Mouse (Mus musculus) embryonic facial prominence, embryonic 13.5 days (tissue): ENCODE results near the gene Slc25a1. TPM values are rescaled to one million over a fixed set of nuclear protein-coding genes. Genes with fewer than 3 reads are reported as not detected.
A peak's percentile ranks its signal among the peaks of the same experiment; 100 is the strongest.
"Not testable (repeated sequence)": the region's sequence is repeated elsewhere in the genome, so short reads cannot be mapped to it uniquely, and the experiment has no call there.

ENCODE experiments used
- ATAC-seq: fragments of 200-750 bp; cut with Nextera tagmentation; 2 replicates; pipeline ENCODE4 v1.8.0; 2017; ENCODE audit warnings: low read depth; ENCODE audit not compliant: insufficient number of reproducible peaks, insufficient read depth, low FRiP score, low TSS enrichment
- H3K27ac ChIP-seq: fragments of 300-500 bp; sonication (generic); 2 replicates; pipeline ENCODE4 v1.5.1; 2015; ENCODE audit warnings: moderate library complexity, mild to moderate bottlenecking, inconsistent platforms
- H3K27me3 ChIP-seq: fragments of 300-500 bp; sonication (generic); 2 replicates; pipeline ENCODE4 v1.6.1; 2015; ENCODE audit warnings: mild to moderate bottlenecking, inconsistent platforms
- H3K36me3 ChIP-seq: fragments of 300-500 bp; sonication (generic); 2 replicates; pipeline ENCODE4 v1.6.1; 2015; ENCODE audit warnings: mild to moderate bottlenecking, inconsistent platforms
- H3K4me1 ChIP-seq: fragments of 300-500 bp; sonication (generic); 2 replicates; pipeline ENCODE4 v1.6.1; 2015; ENCODE audit warnings: inconsistent platforms
- H3K4me2 ChIP-seq: fragments of 300-500 bp; sonication (generic); 2 replicates; pipeline ENCODE4 v1.6.1; 2015; ENCODE audit warnings: moderate library complexity, mild to moderate bottlenecking, inconsistent platforms
- H3K4me3 ChIP-seq: fragments of 300-500 bp; sonication (generic); 2 replicates; pipeline ENCODE4 v1.5.1; 2015; ENCODE audit warnings: mild to moderate bottlenecking, inconsistent platforms
- H3K9ac ChIP-seq: fragments of 300-500 bp; sonication (generic); 2 replicates; pipeline ENCODE4 v1.6.1; 2015; ENCODE audit warnings: mild to moderate bottlenecking, inconsistent platforms
- H3K9me3 ChIP-seq: fragments of 300-500 bp; sonication (generic); 2 replicates; pipeline ENCODE4 v1.6.1; 2016; ENCODE audit warnings: inconsistent platforms
- WGBS: fragments of 180-500 bp; shearing (Covaris S2); methylation state at CpG from one replicate; pipeline ENCODE4 v1.1.7; 2015; ENCODE audit warnings: mixed read lengths; 5-methylcytosine and 5-hydroxymethylcytosine counted together
- polyA plus RNA-seq: library from polyadenylated mRNA; unstranded; fragments of >200 nt; fragmentation: Nextera tagmentation; extraction: Ambion mirVana; gene quantifications from 2 replicates; pipeline ENCODE4 v1.2.1, GENCODE M21; 2015

The Slc25a1 gene
- polyA plus RNA-seq, result 77.7 and 90.5 TPM in 2 replicates

DNA sequence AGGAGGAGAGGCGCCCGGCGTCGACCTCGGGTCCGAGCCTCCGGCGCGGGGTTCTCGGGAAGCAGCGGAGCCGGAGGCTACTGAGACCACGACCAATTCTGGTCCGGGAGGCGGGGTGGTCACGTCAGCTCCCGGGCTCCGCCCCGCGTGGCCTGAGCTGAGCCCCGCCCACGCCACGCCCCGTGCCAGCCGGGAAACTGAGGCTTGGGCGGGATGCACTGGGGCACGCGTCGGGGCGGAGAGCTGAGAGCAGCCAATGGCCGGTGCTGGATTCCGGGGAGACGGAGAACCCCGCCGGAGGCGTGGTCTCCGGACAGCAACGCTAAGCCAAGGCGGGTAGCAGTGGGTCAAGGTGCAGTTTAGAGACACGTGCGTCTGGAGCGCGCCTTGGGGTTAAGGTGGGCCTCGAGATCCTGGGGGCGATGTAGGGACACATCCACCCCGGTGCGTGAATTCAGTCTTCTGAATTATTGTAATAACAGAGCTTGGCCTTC, at the start of gene Slc25a1:
Gene Slc25a1, minus strand, starts transcription at position 133 of the 494 bp plus-strand sequence.
- under 1% methylated on average over 47 of the region's 47 CpGs for WGBS
- H3K36me3 ChIP-seq, result peaks cover 19% of the 10 kb centered on the region
- H3K4me1 ChIP-seq, result peaks cover 18% of the 10 kb centered on the region
- H3K27ac ChIP-seq, result peak within 1 kb of the TSS; percentile 80
- no peaks in the 10 kb centered on the region for H3K27me3 ChIP-seq
- H3K4me2 ChIP-seq, result peak within 1 kb of the TSS; percentile 94
- peak within 1 kb of the TSS; percentile 85 for H3K4me3 ChIP-seq
- peak within 1 kb of the TSS; percentile 78 for H3K9ac ChIP-seq
- H3K9me3 ChIP-seq, result no peaks in the 10 kb centered on the region
- peak; percentile 49 for ATAC-seq

DNA sequence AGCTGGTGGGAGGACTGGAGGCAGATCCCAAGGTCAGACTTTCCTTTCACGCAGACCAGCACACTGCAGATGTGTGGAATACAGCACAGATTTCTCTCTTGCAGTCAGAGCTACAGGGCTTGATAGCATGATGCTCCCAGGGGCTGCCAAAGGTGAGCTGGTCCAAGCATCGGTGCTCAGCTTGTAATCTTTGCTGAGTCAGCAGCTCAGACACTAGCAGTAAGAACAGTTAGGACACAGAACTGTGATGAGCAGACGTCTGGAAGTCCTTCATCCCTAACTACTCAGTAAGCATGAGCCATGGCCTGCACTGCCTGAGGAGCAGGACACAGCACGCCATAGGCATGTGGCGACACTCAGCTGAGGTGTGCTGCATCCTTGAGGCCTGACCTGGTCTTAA, 43.8 kb upstream of the Slc25a1 start:
- Histone ChIP-seq H3K27me3 (no peaks in the 10 kb centered on the region), H3K9ac (no peak overlapping the region), H3K36me3 (no peaks in the 10 kb centered on the region), H3K4me2 (no peak overlapping the region), H3K27ac (no peak overlapping the region), H3K9me3 (no peaks in the 10 kb centered on the region), H3K4me3 (no peak overlapping the region), H3K4me1 (no peaks in the 10 kb centered on the region)
- 75% methylated on average over 5 of the region's 5 CpGs for WGBS
- no peak for ATAC-seq

DNA sequence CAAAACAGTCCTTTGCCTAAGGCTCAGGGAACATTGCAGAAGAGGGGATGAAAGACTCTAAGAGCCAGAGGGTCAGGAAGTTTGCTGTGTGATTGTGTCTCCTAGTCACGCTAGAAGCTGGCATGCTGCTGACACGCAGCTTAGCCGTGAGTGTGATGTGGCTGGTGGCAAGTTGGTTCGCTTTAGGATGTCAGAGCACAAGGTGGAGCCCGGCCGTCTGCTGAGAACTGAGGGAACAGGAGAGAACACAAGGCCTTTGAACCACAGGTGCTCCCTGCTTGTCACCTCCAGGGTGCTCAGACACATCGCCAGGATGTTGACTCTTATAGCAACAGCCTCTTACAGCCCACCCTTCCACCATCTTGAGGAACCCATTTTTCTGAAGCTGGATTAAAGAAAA, 34.1 kb upstream of the Slc25a1 start:
- H3K27ac ChIP-seq, result no peak overlapping the region
- ATAC-seq, result no peak
- H3K4me1 ChIP-seq, result no peaks in the 10 kb centered on the region
- no peak overlapping the region for H3K4me2 ChIP-seq
- H3K4me3 ChIP-seq, result no peak overlapping the region
- no peaks in the 10 kb centered on the region for H3K36me3 ChIP-seq
- H3K27me3 ChIP-seq, result no peaks in the 10 kb centered on the region
- H3K9ac ChIP-seq, result no peak overlapping the region
- WGBS, result 73% methylated on average over 7 of the region's 7 CpGs
- H3K9me3 ChIP-seq, result no peaks in the 10 kb centered on the region

DNA sequence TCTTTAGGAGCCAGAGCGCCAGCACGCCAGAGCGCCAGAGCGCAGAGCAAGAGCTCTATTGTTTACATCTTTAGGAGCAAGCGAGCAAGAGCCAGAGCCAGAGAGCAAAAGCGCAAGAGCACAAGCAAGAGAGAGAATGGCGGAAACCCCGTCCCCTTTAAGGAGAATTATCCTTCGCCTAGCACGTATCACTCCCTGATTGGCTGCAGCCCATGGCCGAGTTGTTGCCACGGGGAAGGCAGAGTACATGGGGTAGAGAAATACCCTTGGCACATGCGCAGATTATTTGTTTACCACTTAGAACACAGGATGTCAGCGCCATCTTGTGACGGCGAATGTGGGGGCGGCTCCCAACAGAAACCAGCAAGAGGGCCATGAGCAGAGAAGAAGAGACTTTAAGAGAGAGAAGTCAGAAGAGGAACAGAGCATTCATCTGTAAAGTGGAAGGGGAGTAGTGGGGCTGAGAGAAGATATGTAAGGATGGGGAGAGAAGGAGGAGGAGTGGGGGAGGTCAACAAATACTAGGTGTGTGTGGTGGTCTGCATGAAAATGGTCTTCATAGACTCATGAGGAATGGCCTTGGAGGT, 28.1 kb upstream of the Slc25a1 start:
- not testable (repeated sequence) for H3K36me3 ChIP-seq, H3K27ac ChIP-seq, H3K4me2 ChIP-seq, H3K4me1 ChIP-seq, ATAC-seq, H3K27me3 ChIP-seq, H3K4me3 ChIP-seq, H3K9ac ChIP-seq, H3K9me3 ChIP-seq
- 93% methylated on average over 17 of the region's 17 CpGs for WGBS

DNA sequence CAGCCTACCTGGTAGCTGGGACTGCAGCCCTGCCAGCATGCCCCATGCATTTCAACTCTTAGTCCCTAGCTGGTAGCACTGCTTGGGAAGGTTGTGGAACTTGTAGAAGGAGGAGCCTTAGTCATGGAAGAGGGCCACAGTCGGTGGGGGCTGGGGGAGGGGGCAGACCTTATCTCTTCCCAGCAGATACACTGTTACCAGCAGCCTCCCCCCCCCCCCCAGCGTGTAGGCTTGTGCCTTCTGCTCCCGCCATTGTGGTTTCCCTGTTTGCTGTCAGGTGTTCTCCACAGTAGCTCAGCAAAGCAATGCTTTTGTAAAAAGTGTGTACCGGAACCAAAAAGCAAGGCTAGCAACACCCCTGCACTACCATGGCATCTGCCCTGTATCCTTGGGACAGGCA, 23.6 kb upstream of the Slc25a1 start:
- Histone ChIP-seq H3K27ac (no peak overlapping the region), H3K4me2 (no peak overlapping the region), H3K9ac (no peak overlapping the region), H3K36me3 (no peaks in the 10 kb centered on the region), H3K4me1 (peaks cover 8% of the 10 kb centered on the region), H3K27me3 (no peaks in the 10 kb centered on the region), H3K9me3 (no peaks in the 10 kb centered on the region), H3K4me3 (no peak overlapping the region)
- 82% methylated on average over 4 of the region's 4 CpGs for WGBS
- ATAC-seq, result no peak

DNA sequence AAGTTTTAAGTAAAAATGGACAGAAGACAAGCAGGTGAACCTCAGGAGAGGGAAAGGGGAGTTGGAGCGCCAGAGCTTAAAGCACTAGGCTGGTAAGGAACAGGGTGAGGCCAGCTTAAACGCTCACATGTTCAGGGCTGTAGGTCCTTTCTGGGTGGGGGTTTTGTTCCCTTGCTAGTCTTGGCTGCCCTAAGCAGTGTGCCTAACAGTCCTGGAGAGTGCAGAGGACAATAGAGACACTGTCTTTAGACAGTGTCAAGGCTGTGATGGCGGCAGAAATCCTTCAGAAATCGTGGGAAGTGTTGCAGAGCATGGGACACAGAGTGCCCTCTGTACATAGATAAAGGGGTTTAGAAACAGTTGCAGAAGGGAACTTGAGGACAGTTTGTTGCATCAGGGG, 22.0 kb upstream of the Slc25a1 start:
- Histone ChIP-seq H3K4me3 (no peak overlapping the region), H3K27me3 (no peaks in the 10 kb centered on the region), H3K9me3 (no peaks in the 10 kb centered on the region), H3K27ac (peak overlapping the region; percentile 33; the same call in 1 of the 2 replicates), H3K4me1 (peaks cover 8% of the 10 kb centered on the region), H3K9ac (no peak overlapping the region), H3K4me2 (no peak overlapping the region), H3K36me3 (no peaks in the 10 kb centered on the region)
- WGBS, result 30% methylated on average over 4 of the region's 4 CpGs
- ATAC-seq, result no peak

DNA sequence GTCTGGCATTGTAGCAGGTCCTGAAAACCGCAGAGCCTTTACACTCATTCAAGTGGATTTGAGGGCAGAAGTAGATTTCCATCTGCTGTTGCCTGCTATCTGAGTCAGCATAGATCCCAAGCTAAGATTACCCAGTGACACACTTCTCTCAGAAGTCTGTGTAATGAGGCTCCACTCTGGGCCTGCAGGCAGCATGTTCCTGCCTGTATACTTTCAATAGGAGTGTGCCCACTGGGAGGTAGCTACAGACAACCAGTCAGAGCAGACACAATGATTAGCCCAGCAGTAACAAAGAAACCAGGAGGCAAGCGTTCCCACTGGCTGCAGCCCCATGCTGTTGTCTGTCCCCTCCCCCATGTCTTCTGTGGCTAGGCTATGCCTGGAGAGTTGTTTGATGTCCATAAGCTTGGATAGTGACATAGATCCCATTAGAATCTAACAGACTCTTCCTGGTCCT, 21.4 kb upstream of the Slc25a1 start:
- Histone ChIP-seq H3K4me3 (no peak overlapping the region), H3K27me3 (no peaks in the 10 kb centered on the region), H3K9me3 (no peaks in the 10 kb centered on the region), H3K36me3 (no peaks in the 10 kb centered on the region), H3K27ac (0 out of 2 replicates have a peak overlapping the region, but pooled peaks have one; percentile 33), H3K9ac (no peak overlapping the region), H3K4me2 (no peak overlapping the region), H3K4me1 (peaks cover 8% of the 10 kb centered on the region)
- WGBS, result 29% methylated on average over 2 of the region's 2 CpGs
- peak; percentile 67 for ATAC-seq

DNA sequence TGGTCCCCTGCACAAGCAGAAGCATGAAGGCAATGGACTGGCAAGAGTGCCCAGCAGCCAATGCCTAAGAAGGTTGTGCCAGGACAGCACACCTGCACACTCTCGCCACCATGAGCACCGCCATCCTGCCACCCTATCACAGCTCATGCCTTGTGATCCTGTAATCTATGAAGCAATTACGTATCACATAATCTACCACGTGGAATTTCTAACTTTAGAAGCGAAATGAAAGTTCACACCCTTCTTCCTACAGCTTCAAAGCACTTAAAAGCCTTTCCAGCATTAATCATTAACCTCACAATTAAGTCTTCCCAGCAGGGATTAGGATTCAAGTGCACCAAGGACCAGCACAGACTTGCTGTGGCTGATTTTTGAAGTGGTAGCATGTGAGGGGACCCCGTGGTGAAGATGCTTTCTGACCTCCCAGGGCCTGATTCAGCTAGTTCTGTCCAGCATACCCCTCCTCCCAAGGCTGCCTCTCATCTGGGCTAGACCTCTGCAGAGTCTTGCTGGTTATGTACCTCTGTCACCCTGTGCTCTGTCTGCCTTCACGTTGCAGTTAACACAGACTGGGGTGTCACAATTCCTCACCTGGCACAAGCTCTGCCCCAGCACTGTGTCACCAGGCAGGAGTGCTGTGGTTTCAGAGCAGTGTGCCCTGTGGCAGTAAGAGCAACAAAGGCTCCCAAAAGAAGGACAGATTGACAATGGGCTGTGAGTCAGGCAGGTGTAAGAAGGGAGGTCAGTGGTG, 17.2 kb upstream of the Slc25a1 start:
- H3K27me3 ChIP-seq, result no peaks in the 10 kb centered on the region
- H3K36me3 ChIP-seq, result no peaks in the 10 kb centered on the region
- no peaks in the 10 kb centered on the region for H3K9me3 ChIP-seq
- peaks cover 8% of the 10 kb centered on the region for H3K4me1 ChIP-seq
- no peak overlapping the region for H3K27ac ChIP-seq
- WGBS, result 57% methylated on average over 7 of the region's 7 CpGs
- no peak overlapping the region for H3K4me2 ChIP-seq
- no peak overlapping the region for H3K9ac ChIP-seq
- no peak for ATAC-seq
- H3K4me3 ChIP-seq, result no peak overlapping the region

DNA sequence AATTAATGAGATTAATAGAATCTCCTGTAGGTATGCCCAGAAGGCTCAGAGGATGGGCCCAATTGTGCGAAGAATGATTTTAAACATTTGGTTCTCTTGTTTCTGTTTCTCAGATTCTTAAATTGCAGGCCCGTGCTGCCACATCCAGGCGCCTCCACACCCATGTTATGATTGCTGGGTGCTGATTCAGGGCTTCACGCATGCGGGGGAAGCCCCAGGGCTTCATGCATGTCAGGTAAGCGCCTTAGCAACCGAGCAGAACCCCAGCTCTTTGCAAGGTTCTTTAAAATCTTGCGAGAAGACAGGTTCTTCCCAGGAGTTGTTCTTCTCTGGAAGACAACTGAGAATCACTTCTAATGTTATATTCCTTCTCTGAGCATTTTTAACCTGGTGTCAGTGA, 15.4 kb upstream of the Slc25a1 start:
- Histone ChIP-seq H3K27ac (no peak overlapping the region), H3K36me3 (no peaks in the 10 kb centered on the region), H3K4me2 (no peak overlapping the region), H3K4me3 (no peak overlapping the region), H3K4me1 (no peaks in the 10 kb centered on the region), H3K27me3 (no peaks in the 10 kb centered on the region), H3K9ac (no peak overlapping the region), H3K9me3 (no peaks in the 10 kb centered on the region)
- 67% methylated on average over 8 of the region's 8 CpGs for WGBS
- no peak for ATAC-seq

DNA sequence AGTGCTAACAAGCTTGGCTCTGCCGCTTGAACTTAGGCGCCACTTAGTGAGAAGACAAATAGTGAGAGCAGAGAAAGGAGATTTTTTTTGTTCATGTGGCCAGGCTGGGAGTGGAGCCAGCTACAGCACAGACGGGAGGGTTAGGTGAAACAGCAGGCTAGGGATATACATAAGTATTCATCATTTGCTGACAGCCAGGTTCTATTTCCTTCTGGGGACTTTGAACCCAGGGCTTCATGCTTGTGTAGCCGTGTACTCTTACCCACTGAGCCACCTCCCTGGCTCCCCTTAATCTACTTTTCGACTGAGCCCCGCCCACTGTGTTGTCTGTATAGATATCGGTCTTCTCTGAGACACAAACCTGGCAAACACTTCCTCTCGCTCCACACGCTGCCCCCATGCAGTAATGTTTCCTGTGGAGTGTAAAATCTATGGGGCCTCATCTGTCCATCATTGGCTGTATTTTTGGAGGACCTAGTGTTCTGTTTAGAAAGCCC, 11.3 kb upstream of the Slc25a1 start:
- Histone ChIP-seq H3K36me3 (no peaks in the 10 kb centered on the region), H3K27ac (no peak overlapping the region), H3K9me3 (no peaks in the 10 kb centered on the region), H3K27me3 (peaks cover 27% of the 10 kb centered on the region), H3K4me2 (no peak overlapping the region), H3K9ac (no peak overlapping the region), H3K4me1 (no peaks in the 10 kb centered on the region), H3K4me3 (no peak overlapping the region)
- WGBS, result 61% methylated on average over 9 of the region's 9 CpGs
- no peak for ATAC-seq

DNA sequence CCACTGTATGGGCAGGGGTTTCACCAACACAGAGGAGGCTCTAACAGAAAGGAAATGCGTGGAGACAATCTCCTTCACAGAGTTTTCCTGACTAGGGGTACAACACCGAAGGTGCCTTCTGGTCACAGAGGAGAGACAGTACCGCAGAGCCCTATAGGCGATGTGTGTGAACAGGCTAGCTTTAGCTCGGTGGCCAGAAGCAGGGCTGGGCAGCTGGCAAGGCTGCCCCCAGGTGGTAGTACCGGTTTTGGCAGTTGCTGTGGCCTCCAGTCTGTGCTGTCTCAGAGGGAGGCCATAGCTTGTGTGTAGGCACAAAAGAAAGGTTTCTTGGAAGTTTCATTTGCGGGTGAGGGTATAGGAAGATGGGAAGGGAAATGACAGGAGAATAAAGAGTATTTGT, 10.8 kb upstream of the Slc25a1 start:
- no peak overlapping the region for H3K4me3 ChIP-seq
- no peaks in the 10 kb centered on the region for H3K4me1 ChIP-seq
- no peak overlapping the region for H3K4me2 ChIP-seq
- no peak overlapping the region for H3K27ac ChIP-seq
- whole genome bisulfite sequencing, result 6% methylated on average over 7 of the region's 7 CpGs
- H3K36me3 ChIP-seq, result no peaks in the 10 kb centered on the region
- peaks cover 27% of the 10 kb centered on the region for H3K27me3 ChIP-seq
- ATAC-seq, result no peak; the same call in 1 of the 2 replicates
- no peak overlapping the region for H3K9ac ChIP-seq
- no peaks in the 10 kb centered on the region for H3K9me3 ChIP-seq

DNA sequence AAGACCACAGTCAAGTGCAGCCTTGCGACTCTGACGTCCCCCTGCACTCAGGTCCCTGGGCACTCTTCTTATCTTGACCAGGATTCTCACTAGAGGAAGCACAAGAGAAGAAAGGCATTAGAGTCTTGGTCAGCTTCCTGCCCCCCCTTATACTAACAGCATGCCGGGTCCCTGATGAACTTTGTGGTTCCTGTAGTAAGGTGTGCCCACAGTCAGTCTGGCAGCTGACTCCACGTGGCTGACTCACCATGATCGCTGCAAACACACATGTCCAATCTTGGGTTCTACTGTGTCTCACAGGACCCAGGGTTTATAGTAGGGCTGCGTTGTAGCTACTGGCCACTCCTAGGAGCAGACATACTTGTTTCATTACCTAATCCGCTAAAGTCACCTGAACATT, 10.2 kb upstream of the Slc25a1 start:
- Histone ChIP-seq H3K4me1 (no peaks in the 10 kb centered on the region), H3K36me3 (no peaks in the 10 kb centered on the region), H3K27ac (no peak overlapping the region), H3K27me3 (peaks cover 27% of the 10 kb centered on the region), H3K4me2 (no peak overlapping the region), H3K9ac (no peak overlapping the region), H3K9me3 (no peaks in the 10 kb centered on the region), H3K4me3 (no peak overlapping the region)
- 73% methylated on average over 7 of the region's 7 CpGs for WGBS
- ATAC-seq, result no peak
